Mouse (Mus musculus) megakaryocyte, embryonic 14.5 days (primary cell): ENCODE measurements around the gene Dnajc5.

Experiments used
- FLI1 ChIP-seq: IDR thresholded peaks from 2 replicates; pipeline ENCODE4 v1.6.1; 2012; ENCODE audit warnings: low read length, inconsistent platforms, mixed read lengths
- GATA1 ChIP-seq: IDR thresholded peaks from 3 replicates; pipeline ENCODE4 v1.6.1; 2012; ENCODE audit warnings: mixed read lengths, low read length, inconsistent platforms, borderline replicate concordance

DNA sequence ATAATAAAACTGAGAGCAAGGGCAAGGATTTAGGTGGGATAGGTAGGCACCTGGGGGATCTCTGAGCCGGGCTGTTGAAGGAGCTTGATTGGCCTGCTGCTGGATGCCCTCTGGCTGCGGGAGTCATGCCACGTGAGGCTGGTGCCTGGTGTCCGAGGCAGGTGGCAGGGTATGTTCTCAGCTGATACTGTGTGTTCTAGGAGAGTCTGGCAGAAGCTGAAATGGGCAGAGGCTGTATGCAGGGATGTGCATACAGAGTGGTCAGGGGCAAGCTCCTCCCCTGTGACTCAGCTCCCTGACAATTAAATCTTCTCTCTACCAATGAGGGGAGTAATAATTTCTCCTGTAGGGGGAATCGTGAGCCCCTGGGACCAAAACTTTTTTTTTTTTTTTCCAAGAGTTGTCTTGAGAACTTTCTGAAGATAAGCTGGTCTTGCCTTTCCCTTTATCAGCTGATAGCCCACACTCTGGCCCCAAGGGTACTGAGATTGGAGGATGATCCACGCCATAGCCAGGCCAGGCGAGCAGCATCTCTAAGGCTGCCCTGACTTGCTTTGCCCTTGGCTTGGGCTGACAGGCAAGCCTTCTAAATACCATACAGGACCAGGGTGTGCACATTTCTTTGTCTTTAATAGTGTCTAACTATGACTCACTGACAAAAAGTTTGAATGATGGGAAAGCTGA is 77.2 kb downstream of the Dnajc5 start:
- TF ChIP-seq GATA1: no peak
- TF ChIP-seq FLI1: no peak
